Mouse (Mus musculus): ENCODE data around the gene Gng11. TPM values are rescaled to one million over a fixed set of nuclear protein-coding genes. Genes with fewer than 3 reads are reported as not detected.

Gene Gng11
- 47.8 and 50.5 TPM in 2 replicates for polyA plus RNA-seq (2012; rRNA removed)

GRCm38 (mm10) chr6:4003890-4004306 is at the start of gene Gng11:
Gene Gng11 (plus strand): TSS chr6:4003904.
- DNase-seq (ENCODE audit: low spot score) = peak; percentile 64

GRCm38 (mm10) chr6:3954969-3955368 is 48.7 kb upstream of the Gng11 start:
- no peak for DNase-seq (ENCODE audit: low spot score)

- DNase-seq (ENCODE audit: low spot score) = peak; percentile 21
Observed at GRCm38 (mm10) chr6:3967676-3968626, 35.8 kb upstream of the Gng11 start.

- no peak for DNase-seq (ENCODE audit: low spot score)
Observed at GRCm38 (mm10) chr6:3973679-3974078, 30.0 kb upstream of the Gng11 start.

- DNase-seq (ENCODE audit: low spot score) = no peak
Observed at GRCm38 (mm10) chr6:3982661-3983284, 20.9 kb upstream of the Gng11 start.

- DNase-seq (ENCODE audit: low spot score) = no peak
Observed at GRCm38 (mm10) chr6:3988750-3989149, 15.0 kb upstream of the Gng11 start, which contains the start of gene Tfpi2. Gene Tfpi2 (minus strand): TSS chr6:3988919.

GRCm38 (mm10) chr6:3993492-3993891 is 10.2 kb upstream of the Gng11 start, which contains the start of gene Gngt1:
Gene Gngt1 (plus strand): TSS chr6:3993792.
- no peak for DNase-seq (ENCODE audit: low spot score)

- DNase-seq (ENCODE audit: low spot score) = no peak
Observed at GRCm38 (mm10) chr6:3998089-3998488, 5.6 kb upstream of the Gng11 start.

- no peak for DNase-seq (ENCODE audit: low spot score)
Observed at GRCm38 (mm10) chr6:3999296-3999695, 4.4 kb upstream of the Gng11 start.

GRCm38 (mm10) chr6:4000716-4001115 is 3.0 kb upstream of the Gng11 start:
- no peak for DNase-seq (ENCODE audit: low spot score)

- DNase-seq (ENCODE audit: low spot score) = no peak
Observed at GRCm38 (mm10) chr6:4003445-4003844, 259 bp upstream of the Gng11 start.

- no peak for DNase-seq (ENCODE audit: low spot score)
Observed at GRCm38 (mm10) chr6:4004808-4005207, 1.1 kb downstream of the Gng11 start.

- DNase-seq (ENCODE audit: low spot score) = no peak
Observed at GRCm38 (mm10) chr6:4008501-4009040, 4.9 kb downstream of the Gng11 start.

GRCm38 (mm10) chr6:4009548-4009947 is 5.8 kb downstream of the Gng11 start:
- DNase-seq (ENCODE audit: low spot score) = no peak

- DNase-seq (ENCODE audit: low spot score) = no peak
Observed at GRCm38 (mm10) chr6:4022645-4023044, 18.9 kb downstream of the Gng11 start.

GRCm38 (mm10) chr6:4026367-4026766 is 22.7 kb downstream of the Gng11 start:
- DNase-seq (ENCODE audit: low spot score) = no peak

GRCm38 (mm10) chr6:4030956-4031355 is 27.3 kb downstream of the Gng11 start:
- no peak for DNase-seq (ENCODE audit: low spot score)

- no peak for DNase-seq (ENCODE audit: low spot score)
Observed at GRCm38 (mm10) chr6:4041821-4042220, 38.1 kb downstream of the Gng11 start.

GRCm38 (mm10) chr6:4047200-4047599 is 43.5 kb downstream of the Gng11 start:
- no peak for DNase-seq (ENCODE audit: low spot score)

GRCm38 (mm10) chr6:4052843-4053242 is 49.1 kb downstream of the Gng11 start:
- no peak for DNase-seq (ENCODE audit: low spot score)

GRCm38 (mm10) chr6:4054387-4054786 is 50.7 kb downstream of the Gng11 start:
- no peak for DNase-seq (ENCODE audit: low spot score)
